Mouse (Mus musculus) gastrocnemius, postnatal 25 days (tissue): ENCODE measurements around the gene Slc25a19. TPM values are rescaled to one million over a fixed set of nuclear protein-coding genes. Genes with fewer than 3 reads are reported as not detected.
"Not testable (repeated sequence)": the region's sequence is repeated elsewhere in the genome, so short reads cannot be mapped to it uniquely, and the experiment has no call there.

ENCODE experiments used
- DNase-seq: peaks from one replicate; pipeline ENCODE4 v3.0.0; 2022
- long read RNA-seq, 2 experiments: library from polyadenylated mRNA; stranded (forward); transcript quantifications; one replicate each; pipeline ENCODE4 v2.0.0; 2021
- total RNA-seq, 2 experiments: library from RNA; stranded (reverse); gene quantifications; 1 replicate in 1 of 2; 2 replicates in 1 of 2; pipeline ENCODE4 v1.2.3; 2021

Gene Slc25a19
- 10 to 100 TPM; 44.7 to 58.7 TPM for total RNA-seq
- long read RNA-seq, experiment 1, transcript Slc25a19-201 (7 exons, 2,307 nt): major isoform, 66 of 83 reads
- long read RNA-seq, experiment 1, partial matches to known transcripts: 6 of 83 reads
- long read RNA-seq, experiment 1, other reads (novel, unspliced or antisense): 11 of 83 reads
- long read RNA-seq, experiment 2, transcript Slc25a19-201 (7 exons, 2,307 nt): major isoform, 69 of 93 reads
- long read RNA-seq, experiment 2, partial matches to known transcripts: 6 of 93 reads
- long read RNA-seq, experiment 2, other reads (novel, unspliced or antisense): 16 of 93 reads

DNA sequence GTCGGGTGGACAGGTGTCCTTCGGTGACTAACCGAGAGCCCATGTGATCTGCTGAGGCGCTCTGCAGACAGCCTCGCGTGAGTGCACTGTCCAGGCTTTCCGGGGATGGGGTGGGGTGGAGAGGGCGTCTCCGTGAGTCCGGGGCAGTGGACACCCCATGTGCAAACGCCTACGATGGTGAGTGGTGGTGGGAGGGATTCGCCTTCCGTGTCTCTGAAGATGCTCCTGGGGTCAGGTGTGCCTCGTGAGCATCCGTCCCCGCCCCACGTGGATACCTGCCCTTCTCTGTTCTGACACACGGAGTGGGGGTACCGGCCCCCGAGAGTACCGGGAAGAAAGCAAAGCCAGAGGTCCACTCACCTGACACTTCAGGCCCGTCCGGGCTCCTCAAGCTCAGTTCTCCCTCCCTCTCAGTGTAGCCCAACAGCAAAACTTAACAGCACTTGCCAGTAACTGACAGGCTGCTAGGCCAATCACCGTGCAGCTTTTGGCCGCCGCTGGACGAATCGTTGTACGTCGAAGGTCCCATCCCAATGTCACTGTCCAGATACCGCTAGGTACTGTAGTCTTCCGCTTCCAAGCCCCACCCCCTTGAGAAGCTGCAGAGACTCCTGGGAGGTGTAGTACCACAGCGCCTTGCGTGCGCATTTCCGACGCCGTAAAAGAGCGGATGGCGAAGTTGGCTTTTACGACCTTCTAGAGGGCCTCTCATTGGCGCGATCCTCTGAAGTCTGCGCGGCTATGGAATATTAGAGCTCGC, at the start of gene Slc25a19:
TSS of gene Slc25a19 (minus strand) at position 591 of the 760 bp plus-strand sequence.
- peak; percentile 100 for DNase-seq

DNA sequence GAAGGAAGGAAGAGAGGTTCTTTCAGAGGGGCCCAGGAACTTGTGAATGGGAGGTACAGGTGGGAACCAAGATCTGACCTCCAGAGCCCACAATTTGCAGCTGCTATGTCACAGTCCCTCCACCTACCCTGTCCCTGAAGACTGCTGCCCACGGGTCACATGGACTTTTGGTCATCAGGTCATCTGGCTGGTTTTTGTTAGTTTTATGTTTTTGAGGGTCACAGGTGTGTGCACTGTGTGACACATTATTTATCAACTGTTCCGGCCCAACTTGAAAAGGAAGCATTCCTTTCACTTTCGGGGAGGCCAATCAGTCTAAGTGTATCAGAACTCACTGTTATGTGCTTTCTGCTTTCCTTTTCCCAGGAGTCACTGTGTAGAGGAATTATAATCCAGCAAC, 49.4 kb upstream of the Slc25a19 start:
- no peak for DNase-seq

DNA sequence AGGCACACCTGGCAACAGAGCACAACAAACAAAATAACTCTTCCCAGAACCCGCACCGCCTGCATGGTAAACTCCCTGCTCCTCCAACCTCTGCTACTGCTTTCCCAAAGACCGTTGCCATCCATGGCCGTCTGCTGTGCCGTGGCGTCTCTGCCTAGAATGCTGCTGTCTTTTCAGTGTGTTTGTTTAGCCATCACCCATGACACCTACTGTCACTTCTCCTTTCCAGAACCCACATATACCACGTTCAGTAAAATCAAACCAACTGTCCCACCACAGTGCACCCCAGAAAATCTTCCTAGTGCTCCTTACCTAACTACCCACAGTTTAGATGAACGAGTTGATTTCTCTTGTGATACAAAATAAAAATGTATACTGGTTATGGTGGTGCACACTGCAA, 48.6 kb upstream of the Slc25a19 start:
- no peak for DNase-seq

DNA sequence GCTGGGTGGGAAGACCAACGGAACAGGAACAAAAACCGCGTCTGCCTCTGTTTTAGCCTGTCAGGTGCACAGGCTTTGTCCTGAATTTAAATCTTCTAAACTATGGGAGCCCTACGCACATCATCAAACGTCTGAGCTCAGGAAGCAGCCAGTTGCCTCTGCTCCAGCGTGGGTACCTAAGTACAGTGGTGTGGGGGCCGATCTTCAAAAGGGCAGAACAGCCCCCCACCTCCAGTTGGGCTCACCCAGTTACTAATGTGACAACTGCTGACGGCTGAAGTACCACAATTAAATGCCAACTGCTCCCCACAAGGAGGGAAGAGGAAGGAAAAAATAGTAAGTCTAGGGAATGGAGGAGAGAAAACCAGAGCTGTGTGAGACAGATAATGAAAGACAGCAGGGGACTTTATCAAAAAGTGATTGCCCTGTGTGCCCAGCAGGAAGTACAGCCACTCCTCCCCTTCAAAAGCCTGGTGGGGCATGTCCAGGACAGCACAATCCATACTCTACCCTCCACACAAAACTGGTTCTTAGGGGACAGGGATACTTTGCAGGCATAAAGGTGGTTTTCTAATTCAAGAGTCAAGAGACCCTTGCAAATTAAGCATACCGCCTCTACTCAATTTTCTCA, 46.3 kb upstream of the Slc25a19 start:
- DNase-seq: no peak

DNA sequence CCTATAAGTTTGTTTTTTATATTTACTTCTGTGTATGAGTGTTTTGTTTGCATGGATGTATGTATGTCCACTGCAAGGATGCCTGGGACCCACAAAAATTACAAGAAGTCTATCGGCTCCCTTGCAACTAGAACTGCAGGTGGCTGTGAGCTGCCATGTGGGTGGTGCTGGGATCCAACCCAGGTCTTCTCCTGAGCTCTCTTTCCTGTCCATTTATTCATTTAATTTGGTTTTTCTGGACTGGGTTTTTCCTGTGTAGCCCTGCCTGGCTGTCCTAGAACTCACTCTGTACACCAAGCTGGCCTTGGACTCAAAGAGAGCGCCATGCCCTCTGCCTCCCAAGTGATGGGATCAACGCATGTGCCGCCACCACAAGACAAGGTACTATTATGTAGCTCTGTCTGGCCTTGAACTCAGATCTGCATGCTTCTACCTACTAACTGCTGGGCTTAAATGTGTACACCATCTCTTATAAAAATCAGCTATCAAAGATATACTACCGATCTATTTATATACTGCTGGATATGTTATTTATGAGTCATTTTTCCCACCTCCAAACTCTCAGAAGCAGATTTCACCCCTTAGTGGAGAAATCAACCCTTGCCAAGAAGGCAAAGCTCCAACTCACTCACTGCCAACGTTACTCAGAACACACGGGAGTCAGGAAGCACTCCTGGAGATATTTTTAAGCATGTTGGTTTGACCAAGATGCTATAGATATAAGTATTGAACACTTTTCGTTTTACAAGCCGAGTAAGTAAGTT, 45.6 kb upstream of the Slc25a19 start:
- DNase-seq: no peak

DNA sequence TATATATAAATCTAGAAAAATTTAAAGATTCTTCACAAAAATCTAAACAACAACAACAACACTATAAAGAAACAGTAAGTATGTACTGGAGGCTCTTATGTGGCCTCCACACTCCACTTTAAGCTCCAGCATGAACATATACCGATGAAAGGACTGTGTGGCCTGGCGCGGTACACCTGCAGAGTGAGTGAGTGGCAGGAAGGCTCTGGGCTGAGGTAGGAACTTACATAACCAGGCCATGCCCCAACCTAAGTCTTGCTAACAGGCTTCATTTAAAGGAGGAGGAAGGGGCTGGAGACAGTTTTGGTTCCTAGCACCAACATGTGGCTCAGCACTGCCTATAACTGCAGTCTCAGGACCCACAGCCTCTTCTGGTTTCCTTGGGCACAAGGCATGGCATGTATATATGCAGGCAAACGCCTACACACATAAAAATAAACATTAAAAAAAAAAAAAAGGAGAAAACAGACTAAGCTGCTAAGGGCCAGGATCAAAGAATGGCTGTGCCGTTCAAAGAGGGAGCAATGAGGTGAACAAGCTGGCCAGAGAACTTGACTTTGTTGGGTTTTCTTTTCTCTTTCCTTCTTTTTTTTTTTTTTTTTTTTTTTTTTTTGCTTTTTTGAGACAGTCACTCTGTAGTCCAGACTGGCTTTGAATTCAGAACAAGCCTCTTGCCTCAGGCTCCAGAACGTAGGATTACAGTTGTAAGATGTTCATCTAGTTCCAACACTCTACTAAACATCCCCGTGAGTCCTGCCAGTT, 44.3 kb upstream of the Slc25a19 start:
- no peak for DNase-seq

DNA sequence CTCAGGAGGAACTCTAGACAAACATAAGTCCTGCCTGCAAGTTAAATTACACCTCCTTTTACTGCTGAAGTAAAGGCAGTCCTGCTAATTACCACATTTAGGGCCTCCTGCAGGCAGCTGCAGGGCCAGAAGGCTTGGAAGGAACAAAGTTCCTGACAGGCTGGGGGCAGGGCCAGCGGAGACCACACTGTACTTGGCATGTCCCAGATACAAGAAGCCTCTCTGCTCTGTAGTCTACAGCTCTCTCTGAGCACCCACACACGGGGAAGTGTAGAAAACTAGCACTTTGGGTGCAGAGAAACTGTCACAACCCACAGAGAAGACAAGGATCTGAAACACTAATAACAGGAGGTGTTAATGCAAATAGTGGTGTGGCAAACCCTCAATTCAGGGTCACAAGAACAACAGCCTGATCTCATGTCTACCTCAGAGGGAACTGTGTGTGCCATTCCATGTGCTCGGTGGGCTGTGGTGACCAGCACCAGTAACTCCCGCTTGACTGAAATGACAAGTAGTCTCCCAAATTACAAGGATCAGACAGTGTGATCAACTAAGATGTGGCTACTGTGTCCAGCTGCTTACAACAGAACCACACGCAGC, 42.5 kb upstream of the Slc25a19 start:
- peak; percentile 46 for DNase-seq

DNA sequence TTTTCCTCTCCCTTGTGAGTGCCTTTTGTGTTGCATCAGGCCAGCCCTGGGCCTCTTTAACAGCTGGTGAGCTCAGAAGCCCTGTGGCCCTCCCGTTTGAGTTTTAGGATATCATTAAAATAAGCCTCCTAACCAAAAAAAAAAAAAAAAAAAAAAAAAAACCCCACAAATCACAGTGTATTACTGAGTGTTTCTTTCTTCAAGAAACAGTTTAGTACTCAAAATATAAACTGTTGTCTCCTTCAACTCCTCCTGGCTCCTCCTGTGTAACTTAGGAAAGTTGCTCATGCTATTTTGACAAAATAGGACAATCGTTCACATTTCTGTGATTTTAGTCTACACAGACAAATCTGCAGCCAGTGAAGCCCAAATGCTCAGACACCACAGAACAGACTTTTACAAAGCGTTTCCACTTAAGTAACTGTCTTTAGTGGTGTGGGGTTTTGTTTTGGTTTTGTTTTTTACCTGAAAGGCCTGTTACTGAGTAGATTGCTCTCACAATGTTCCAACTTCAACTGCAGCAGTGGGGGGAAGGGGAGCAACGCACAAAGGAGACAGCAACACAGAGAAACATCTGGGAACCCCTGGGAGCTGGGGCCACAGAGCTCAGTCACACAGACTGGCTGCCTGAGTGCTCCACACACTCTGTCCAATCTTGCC, 35.7 kb upstream of the Slc25a19 start:
- no peak for DNase-seq

DNA sequence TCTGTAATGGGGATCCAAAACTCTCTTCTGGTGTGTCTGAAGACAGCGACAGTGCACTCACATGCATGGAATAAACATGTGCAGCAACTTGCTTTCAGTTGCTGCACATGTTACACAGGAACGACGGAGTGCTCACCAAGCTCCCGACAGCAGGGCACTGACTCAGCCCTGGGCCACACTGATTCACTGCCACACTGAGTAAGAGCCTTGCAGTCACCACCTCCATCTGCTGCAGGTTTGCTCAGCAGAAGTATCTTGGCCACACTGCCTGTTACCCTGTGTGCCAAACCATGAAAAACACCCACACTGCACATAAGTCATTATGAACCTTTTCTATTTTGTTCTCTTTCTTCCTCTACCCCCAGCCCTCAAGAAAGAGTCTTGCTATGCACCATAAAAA, 32.3 kb upstream of the Slc25a19 start:
- DNase-seq: no peak

DNA sequence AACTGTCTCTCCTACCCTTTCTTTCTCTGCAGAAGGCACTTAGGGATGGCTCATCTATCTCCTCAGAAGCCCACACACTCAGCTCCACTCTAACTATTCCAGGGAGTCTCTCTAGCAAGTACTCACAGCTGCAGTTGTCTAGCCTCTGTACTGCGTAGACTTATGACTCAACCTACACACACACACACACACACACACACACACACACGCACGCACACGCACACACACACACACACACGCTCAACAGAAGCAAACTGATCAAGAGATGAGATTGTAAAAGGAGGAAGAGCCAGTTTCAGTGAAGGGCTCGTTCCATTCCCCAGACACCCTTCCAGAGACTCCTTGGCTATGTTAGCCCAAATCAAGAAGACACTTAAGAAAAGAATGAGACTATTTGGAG, 30.4 kb upstream of the Slc25a19 start:
- DNase-seq: no peak

DNA sequence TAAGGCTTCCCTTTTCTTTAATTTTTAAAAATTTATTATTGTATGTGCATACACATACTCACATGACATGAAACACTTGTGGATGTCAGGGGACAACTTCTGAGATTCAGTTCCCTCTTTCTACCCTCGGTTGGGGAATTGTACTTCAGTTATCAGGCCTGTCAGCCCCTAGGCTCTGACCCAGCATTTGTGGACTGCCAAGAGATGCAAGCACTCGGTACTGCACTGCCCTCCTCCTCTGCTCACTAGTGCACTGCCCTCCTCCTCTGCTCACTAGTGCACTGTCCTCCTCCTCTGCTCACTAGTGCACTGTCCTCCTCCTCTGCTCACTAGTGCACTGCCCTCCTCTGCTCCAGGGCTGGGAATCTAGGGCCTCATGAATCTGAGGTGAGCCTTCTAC, 26.0 kb upstream of the Slc25a19 start:
- DNase-seq: no peak

DNA sequence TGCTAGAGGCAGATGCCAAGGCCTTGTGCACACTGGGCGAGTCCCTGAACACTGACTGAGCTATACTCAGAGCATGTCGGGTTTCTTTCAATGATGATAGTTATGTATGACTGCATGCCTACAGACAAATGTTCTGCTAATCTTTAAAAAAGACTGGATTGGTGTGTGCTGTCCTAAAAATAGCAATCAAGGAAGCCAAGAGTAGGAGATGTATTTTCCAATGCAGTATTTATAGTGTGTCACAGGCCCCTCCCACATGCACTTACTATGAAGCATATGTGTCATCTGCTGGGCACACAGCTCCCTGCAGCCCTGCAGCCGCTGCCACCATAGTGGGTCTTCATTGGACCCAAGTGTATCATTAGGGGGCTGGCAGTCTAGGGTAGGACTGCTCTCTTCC, 25.1 kb upstream of the Slc25a19 start:
- DNase-seq: no peak

DNA sequence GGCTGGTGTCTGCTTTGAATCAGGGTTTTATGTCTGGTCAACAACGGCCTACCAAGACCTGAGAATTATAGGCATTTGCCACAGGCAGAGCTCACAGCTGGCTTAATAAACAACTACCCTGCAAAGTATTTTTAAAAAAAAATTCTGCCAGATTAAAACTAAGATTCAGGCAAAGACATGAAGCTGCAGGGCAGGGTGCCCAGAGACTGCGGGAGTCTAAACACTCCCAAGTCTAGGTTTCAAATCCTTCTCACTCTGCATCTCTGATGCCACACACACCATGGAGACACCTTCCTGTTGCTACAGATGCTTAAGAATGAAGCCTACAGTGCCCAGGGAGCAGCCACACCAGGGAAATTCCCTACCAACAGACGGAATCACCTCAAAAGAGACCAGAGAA, 23.6 kb upstream of the Slc25a19 start:
- no peak for DNase-seq

DNA sequence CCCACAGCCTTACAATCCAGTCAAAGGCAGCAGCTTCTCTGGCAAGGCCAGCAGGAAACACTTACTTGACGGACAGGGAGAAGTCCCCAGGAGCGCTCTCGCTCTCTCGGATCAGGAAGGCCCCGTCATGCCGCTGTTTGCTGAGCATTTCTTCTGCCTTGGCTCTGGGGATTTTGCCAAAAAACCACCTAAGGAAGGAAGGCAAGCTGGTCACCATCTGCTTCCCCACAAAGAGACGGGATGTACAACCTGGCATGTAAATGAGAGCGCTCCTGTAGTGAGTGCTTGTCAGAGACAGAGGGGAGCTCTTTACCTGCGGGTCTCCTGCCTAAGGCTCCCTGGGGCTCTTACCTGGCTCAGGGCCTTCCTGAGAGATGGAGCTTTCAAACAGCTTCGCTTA, 21.6 kb upstream of the Slc25a19 start:
- DNase-seq: no peak

DNA sequence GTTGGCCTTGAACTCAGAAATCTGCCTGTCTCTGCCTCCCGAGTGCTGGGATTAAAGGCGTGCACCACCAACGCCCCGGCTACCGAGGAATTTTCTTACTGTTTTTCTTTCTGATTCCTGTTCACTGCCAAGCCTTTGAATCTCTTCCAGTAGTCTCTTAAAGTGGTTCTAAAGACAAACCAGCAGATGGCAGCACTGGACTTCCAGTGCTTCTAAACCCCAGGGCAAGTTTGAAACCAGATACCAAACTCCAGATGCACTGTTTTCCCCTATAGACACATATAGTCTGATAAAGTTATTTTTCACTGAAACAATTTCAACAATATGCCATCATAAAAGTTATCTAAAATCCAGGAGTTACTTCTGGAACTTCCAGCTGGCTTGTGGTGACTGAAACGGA, 19.4 kb upstream of the Slc25a19 start:
- no peak for DNase-seq

DNA sequence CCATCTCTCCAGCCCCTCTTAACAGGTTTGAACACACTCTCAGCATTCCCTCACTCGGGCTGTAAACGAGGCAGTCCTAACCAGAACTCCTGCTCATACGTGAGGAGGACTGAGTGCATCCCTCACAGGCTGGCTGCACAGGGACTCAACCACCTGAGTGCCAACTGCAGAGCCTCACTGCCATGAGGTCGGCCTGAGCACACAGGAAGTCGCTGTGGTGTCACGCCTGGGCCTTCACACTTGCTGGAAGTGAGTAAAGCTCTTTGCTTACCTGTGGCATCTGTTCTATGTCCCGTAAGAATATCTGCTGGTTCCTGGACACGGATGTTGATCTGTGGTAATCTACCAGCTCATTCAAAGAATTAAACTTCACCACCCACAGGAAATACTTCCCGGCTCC, 18.3 kb upstream of the Slc25a19 start:
- DNase-seq: no peak

DNA sequence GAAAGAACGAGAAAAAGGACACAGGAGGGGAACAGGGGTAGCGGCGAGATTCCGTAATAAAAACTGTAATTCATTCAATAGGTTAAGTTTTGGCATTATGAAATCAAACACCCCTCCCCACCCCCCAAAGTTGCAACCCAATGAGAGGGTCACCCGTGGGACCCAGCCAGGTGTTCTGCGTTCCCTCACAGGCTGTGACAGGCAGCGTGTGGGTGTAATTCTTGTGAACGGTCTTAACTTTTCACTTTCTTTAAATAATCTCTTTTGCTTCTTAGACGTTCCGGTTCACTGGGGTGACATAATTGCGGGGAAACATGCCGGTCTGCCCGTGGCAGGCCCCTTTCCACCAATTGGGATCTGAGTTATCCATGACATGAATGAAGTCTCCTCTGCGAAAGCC, 17.4 kb upstream of the Slc25a19 start:
- not testable (repeated sequence) for DNase-seq

DNA sequence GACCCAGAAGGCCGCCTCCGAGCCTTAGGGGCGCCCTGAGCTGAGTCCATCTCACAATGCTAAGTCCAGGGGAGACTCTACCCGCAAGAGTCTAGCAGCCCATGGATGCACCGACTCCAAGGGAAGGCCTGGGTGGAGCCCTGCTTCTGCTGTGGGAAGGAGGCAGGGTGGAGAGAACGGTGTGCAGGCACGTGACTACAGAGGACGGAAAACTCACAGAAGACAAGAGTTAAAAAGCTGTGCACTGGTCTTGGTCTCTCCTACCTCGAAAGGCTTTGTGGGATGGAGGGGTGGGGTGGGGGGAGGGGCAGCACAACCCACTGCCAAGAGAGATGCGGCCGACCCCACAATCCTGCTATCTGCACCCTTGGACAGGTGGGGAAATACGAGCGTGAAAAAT, 16.2 kb upstream of the Slc25a19 start:
- DNase-seq: no peak

DNA sequence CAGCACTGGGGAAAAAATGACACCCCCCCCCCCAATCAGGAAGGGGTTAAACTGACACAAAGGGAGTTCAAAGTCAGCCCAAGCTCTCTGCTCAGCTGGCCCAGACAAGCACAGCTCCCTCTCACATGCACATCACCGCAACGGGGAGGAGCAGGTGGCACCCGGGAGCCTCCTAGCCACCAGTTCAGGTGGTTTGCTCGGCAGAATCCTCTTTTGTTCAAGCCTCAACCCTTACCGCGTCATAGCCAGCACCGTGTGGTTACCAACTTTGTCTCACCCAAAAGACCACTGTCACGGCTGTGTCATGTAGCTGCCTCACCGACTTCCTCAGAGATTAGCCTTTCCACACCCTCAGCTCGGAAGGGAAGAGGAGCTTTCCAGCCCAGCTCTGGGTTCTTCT, 15.2 kb upstream of the Slc25a19 start:
- no peak for DNase-seq

DNA sequence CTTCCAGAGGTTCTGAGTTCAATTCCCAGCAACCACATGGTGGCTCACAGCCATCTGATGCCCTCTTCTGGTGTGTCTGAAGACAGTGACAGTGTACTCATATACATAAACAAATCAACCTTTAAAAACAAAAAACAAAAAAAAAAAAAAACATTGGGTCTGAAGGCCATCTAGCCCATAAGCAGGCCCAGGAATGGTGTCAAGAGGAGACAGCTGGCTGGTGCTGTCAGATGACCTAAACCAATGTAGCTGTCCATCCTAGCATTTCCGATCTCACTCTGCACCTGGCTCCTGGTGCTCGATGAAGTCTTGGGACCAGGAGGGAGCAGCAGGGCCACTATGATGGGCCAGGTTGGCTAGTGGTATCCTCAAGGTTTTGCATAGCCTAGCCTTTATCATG, 14.6 kb upstream of the Slc25a19 start:
- DNase-seq: no peak

DNA sequence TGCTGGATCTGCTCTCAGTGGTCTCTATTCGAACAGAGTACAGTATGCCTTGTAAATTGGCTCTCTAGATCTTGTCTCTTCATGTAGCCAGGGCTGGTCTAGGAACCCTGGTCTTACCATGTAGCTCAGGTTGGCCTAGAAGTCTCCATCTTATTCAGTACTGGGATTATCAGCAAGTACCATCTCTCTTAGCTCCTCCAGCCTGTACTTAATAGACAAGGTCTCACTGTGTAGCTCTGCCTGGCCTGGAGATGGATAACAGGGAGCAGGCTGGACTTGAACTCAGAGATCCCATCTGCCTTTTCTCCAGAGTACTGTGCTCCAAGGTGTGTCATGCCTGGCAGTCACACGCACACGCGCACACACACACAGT, 13.6 kb upstream of the Slc25a19 start:
- no peak for DNase-seq
